Mouse (Mus musculus): ENCODE measurements around the gene Tcf21.

DNA sequence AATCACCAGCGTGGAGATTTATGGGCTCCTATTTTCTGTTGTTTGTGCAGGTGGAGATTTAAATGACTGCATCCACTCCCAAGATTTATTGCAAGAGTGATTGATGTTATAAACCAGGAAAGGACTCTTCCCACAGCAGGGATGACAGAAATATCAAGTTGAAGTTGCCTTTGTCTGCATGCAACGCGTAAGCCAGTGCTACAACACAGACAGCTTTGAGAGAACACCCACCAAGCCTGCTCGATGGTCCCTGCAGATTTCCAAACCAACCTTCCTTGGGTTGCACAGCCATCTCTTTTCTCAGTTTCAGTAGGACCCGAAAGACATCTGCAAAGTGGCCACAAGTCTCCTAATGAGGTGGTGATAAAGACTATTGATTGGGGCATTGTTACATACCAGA is 1.7 kb upstream of the Tcf21 start:
- no peak for TF ChIP-seq CTCF (IDR thresholded peaks at IDR 0.05; ENCODE audit: borderline replicate concordance, insufficient read depth, low read length)
- no peak for TF ChIP-seq POLR2A (IDR thresholded peaks at IDR 0.05; ENCODE audit: low read depth, low read length)
